Mouse (Mus musculus) cerebellum, postnatal 14 days (tissue): Measurements from ENCODE around the gene Depdc1b.

Source experiments
- DNase-seq, 2 experiments: peaks; one replicate each; pipeline ENCODE4 v3.0.0; 2021; ENCODE audit warnings: mixed read lengths in 2 of 2

Depdc1b gene

GRCm38 (mm10) chr13:108354804-108355552 is 38.8 kb downstream of the Depdc1b start:
- DNase-seq = no peak

- no peak for DNase-seq
Observed at GRCm38 (mm10) chr13:108357362-108357761, 41.2 kb downstream of the Depdc1b start.

- DNase-seq = no peak
Observed at GRCm38 (mm10) chr13:108358228-108358627, 42.1 kb downstream of the Depdc1b start.

- no peak for DNase-seq
Observed at GRCm38 (mm10) chr13:108367496-108367895, 51.4 kb downstream of the Depdc1b start.

DNA sequence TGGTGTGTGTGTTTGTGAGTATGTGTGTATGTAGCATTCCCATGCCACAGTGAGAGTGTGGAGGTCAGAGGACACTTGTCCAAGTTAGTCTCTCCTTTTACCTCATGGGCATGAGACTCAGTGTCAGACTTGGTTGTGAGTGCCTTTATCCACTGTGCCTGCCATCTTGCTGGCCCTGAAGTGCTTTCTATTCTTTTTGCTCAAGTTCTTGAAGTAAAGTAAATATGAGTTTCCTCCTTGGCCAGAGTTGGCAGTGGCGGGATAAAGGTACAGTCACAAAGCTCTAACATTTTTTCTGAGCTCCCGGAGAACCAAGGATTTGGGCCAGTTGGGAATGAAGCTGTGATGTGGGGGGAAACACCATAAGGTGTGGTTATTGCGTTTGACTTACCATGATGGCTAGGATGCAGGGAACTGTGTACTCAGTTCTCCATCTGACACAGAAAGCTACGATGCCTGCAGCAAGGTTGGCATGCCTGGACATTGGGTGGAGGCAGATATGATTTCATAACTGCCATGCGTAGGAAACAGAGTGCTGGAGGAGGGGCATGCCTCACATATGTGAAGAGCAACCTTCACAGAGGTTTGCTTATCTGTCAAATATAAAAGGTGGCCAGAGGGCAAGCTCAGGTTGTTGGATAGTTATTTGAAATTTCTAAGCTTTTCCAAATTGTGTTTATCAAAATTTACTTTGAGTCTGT is 54.3 kb downstream of the Depdc1b start:
- DNase-seq = no peak

- DNase-seq = no peak
Observed at GRCm38 (mm10) chr13:108371352-108371921, 55.3 kb downstream of the Depdc1b start.

GRCm38 (mm10) chr13:108373231-108373630 is 57.1 kb downstream of the Depdc1b start:
- no peak for DNase-seq

DNA sequence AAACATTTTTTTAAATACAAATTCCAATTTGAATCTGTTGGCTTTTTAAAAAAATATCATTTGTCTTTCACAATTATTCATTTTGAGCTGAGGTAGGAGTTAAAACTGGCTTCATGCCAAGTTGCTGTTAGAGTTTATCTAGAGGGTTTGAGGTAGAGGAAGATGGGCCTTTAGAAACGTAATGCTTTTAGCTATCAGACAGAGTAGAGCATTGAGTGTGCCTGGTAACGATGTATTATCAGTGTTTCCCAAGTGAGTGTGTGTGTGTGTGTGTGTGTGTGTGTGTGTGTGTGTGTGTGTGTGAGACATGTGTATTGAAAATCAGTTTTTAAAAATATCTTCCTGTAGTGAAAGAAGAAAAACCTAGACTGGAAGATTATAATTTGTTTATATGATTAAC is 60.5 kb downstream of the Depdc1b start:
- no peak for DNase-seq

DNA sequence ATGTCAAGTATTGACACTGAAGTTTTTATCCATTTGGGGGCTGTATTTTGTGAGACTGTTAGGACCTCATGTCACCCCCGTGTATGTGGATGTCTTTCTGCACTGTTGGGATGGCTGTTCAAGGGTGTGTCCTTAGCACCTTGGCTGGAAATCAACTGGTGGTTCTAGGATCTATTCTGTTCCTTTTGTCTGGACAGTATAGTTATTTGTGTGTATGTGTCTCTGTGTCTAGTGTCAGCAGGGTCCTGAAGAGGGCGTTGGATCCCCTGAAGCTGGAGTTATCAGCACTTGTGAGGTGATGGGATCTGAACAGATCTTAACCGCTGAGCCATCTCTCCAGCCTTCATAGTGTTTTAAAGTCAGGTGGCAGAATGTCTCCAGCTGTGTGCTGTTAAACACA is 65.0 kb downstream of the Depdc1b start:
- no peak for DNase-seq

- no peak for DNase-seq
Observed at GRCm38 (mm10) chr13:108383051-108383450, 66.9 kb downstream of the Depdc1b start.

DNA sequence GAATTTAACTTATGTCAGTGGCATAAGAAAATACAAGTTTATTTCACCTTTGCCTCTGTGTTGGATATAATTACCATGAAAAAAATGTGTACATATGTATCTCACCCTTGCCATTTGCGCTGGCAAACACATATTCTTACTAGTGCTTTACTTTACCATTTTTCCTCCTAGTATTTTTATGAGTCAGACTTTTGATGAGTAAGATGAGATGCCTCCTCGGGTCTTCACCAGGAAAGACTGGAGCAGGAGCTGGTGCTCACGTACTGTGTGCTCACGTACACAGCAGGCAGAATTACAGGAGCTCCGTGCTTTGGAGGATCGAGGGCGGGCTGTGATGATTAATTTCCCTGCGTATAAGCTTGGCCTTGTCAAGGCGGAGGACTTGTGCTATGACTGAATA is 69.9 kb downstream of the Depdc1b start:
- DNase-seq = no peak

GRCm38 (mm10) chr13:108390565-108390964 is 74.4 kb downstream of the Depdc1b start:
- DNase-seq = peak; percentile 41 to 49

GRCm38 (mm10) chr13:108403197-108403596 is 87.1 kb downstream of the Depdc1b start:
- DNase-seq = no peak

GRCm38 (mm10) chr13:108404372-108404771 is 88.2 kb downstream of the Depdc1b start:
- no peak for DNase-seq

DNA sequence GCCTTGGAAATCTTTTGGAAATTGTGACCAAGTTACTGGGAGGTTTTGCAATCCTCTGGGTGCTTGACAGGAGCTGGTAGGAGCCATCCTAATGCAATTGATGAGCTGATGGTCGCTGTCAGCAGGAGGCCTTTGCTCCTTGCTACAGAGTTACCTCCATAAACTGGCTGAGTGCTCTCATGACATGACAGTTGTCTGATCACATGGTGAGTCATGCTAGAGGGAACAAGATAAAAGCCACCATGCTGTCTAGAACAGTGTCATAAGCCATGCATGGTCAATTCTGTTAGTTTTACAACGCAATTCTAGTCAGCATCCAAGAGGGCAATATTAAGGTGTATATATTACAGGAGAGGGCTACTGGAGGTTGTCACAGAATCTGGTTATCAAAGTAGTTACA is 99.3 kb downstream of the Depdc1b start:
- DNase-seq = no peak

GRCm38 (mm10) chr13:108418741-108419507 is 102.8 kb downstream of the Depdc1b start:
- DNase-seq = no peak

- no peak for DNase-seq
Observed at GRCm38 (mm10) chr13:108426322-108426721, 110.2 kb downstream of the Depdc1b start.

DNA sequence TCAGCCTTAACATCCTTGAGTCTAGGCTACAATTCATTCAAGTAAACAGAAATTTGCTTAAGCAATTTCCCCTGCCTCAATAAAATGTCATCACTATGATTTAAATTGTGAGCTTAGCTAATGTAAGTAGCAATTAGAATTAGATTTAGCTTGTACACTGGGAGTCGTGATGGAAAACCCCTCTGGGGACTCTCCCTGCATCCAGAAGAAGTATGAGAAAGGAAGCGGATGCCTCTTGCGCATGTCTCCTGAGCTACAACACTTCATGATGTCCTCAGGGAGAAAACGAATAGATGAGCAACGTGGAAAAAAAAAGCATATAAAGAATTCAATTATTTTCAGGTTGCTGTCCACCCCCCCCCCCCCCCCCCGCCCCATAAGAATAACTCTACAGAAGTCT is 112.7 kb downstream of the Depdc1b start:
- no peak for DNase-seq

DNA sequence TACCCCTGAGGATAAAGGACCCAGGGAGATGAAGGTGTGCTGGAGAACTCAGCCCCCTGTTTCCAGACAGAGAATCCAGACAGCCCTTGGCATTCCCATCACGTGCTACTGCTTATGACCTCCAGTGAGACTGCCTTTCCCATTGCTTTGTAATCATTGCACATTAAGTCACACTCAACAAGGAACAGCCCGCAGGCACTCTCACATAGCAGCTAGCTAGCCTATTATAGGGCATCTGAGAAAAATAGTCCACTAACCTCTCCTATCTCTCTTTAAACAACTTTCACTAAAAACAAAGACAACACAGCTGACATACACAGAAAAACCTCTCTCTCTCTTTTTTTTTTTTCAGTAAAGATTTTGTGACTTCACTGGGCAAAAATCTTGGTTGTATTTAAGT is 113.5 kb downstream of the Depdc1b start:
- DNase-seq = no peak

- peak; percentile 9 to 31 for DNase-seq
Observed at GRCm38 (mm10) chr13:108431776-108432175, 115.6 kb downstream of the Depdc1b start.

- DNase-seq = no peak
Observed at GRCm38 (mm10) chr13:108435687-108436086, 119.6 kb downstream of the Depdc1b start.

DNA sequence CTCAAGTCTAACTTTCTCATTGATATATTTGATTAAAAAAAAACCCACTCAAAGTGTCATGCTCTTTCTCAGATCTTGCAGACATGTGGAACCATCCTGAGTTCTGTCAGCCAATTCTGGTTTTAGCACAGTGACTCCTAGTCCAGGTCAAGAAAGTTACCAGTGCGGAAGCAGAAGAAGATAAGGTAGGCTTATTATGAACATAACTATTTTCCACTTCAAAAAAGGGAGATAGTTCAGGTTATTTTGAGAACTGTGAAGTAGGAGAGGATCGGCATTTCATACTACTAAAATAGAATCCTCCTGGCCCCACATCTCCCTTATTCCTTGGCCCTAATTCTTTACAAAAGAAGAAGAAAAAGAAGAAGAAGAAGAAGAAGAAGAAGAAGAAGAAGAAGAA is 121.3 kb downstream of the Depdc1b start:
- no peak for DNase-seq

GRCm38 (mm10) chr13:108439012-108439411 is 122.9 kb downstream of the Depdc1b start:
- DNase-seq = no peak
